Mouse (Mus musculus) CH12.LX (cell line): Measurements from ENCODE around the gene Prss35. TPM values are rescaled to one million over a fixed set of nuclear protein-coding genes. Genes with fewer than 3 reads are reported as not detected.

ENCODE experiments used
- DNase-seq: peaks from one replicate; pipeline ENCODE4 v3.0.0-alpha.2; 2013; ENCODE audit errors: extremely low read depth
- H3K27ac ChIP-seq: 2 replicates; pipeline ENCODE4 v1.5.1; 2012; ENCODE audit warnings: low read depth, mild to moderate bottlenecking, control low read depth, moderate library complexity; ENCODE audit not compliant: insufficient read depth
- H3K27me3 ChIP-seq: replicated peaks from 2 replicates; pipeline ENCODE3; 2012; ENCODE audit warnings: inconsistent platforms
- H3K36me3 ChIP-seq, 2 experiments: replicated peaks in 1 of 2; 2 replicates each; pipeline versions ENCODE3 to v1.6.1; 2012; ENCODE audit warnings: inconsistent platforms in 1 of 2, low read length in 1 of 2, mild to moderate bottlenecking in 1 of 2, mixed read lengths in 1 of 2, moderate library complexity in 1 of 2; ENCODE audit not compliant: control insufficient read depth in 1 of 2, insufficient read depth in 1 of 2
- H3K4me1 ChIP-seq, 2 experiments: 2 replicates each; pipeline ENCODE4 v1.6.1; 2012; ENCODE audit warnings: inconsistent platforms in 1 of 2, moderate library complexity in 1 of 2; ENCODE audit not compliant: insufficient read depth in 2 of 2, control insufficient read depth in 1 of 2
- H3K4me2 ChIP-seq: 2 replicates; pipeline ENCODE4 v1.6.1; 2012; ENCODE audit warnings: low read depth, mild to moderate bottlenecking, control low read depth; ENCODE audit not compliant: poor library complexity, insufficient read depth, severe bottlenecking
- H3K4me3 ChIP-seq, 3 experiments: fragments of 150-350 bp in 1 of 3; sonication (generic) in 1 of 3; replicated peaks in 1 of 3; 2 replicates each; pipeline versions ENCODE3 to v1.5.1; 2011 to 2012; ENCODE audit warnings: low read depth in 2 of 3, low read length in 2 of 3, mild to moderate bottlenecking in 2 of 3, moderate library complexity in 2 of 3, control low read depth in 1 of 3, improper control_type of control experiment in 1 of 3, inconsistent platforms in 1 of 3, mixed read lengths in 1 of 3; ENCODE audit not compliant: poor library complexity in 1 of 3
- H3K79me2 ChIP-seq: replicated peaks from 2 replicates; pipeline ENCODE4 v1.6.1; 2012; ENCODE audit warnings: mild to moderate bottlenecking, moderate library complexity; ENCODE audit not compliant: control insufficient read depth, poor library complexity, insufficient read depth, severe bottlenecking; ENCODE audit errors: extremely low read depth
- H3K9ac ChIP-seq: 2 replicates; pipeline ENCODE4 v1.6.1; 2012; ENCODE audit warnings: low read depth, mild to moderate bottlenecking, control low read depth, moderate library complexity; ENCODE audit not compliant: insufficient read depth
- H3K9me3 ChIP-seq: replicated peaks from 2 replicates; pipeline ENCODE3; 2012; ENCODE audit warnings: low read length, inconsistent platforms, mixed read lengths
- ETS1 ChIP-seq: conservative IDR thresholded peaks from 2 replicates; pipeline ENCODE4 v1.6.1; 2012; ENCODE audit warnings: low read depth, mild to moderate bottlenecking, inconsistent platforms, low read length, improper control_type of control experiment, moderate library complexity
- MAFK ChIP-seq: IDR thresholded peaks from 2 replicates; pipeline ENCODE4 v1.6.1; 2011; ENCODE audit warnings: low read length, improper control_type of control experiment; ENCODE audit not compliant: insufficient replicate concordance
- MXI1 ChIP-seq: IDR thresholded peaks from 2 replicates; pipeline ENCODE4 v1.6.1; 2011; ENCODE audit warnings: mild to moderate bottlenecking, low read depth, low read length, improper control_type of control experiment
- MYC ChIP-seq: IDR thresholded peaks from 2 replicates; pipeline ENCODE4 v1.6.1; 2011; ENCODE audit warnings: low read depth, mild to moderate bottlenecking, improper control_type of control experiment, low read length
- NELFE ChIP-seq: IDR thresholded peaks from 2 replicates; pipeline ENCODE4 v1.6.1; 2011; ENCODE audit warnings: low read depth, low read length, improper control_type of control experiment
- POLR2A ChIP-seq: IDR thresholded peaks from 2 replicates; pipeline ENCODE4 v1.6.1; 2011; ENCODE audit warnings: low read depth, mild to moderate bottlenecking, improper control_type of control experiment, low read length
- TCF12 ChIP-seq: IDR thresholded peaks from 2 replicates; pipeline ENCODE4 v1.6.1; 2014; ENCODE audit warnings: low read depth, mild to moderate bottlenecking, inconsistent platforms, low read length, improper control_type of control experiment
- UBTF ChIP-seq: IDR thresholded peaks from 2 replicates; pipeline ENCODE4 v1.6.1; 2012; ENCODE audit warnings: low read depth, mild to moderate bottlenecking, inconsistent platforms, low read length, improper control_type of control experiment, moderate library complexity
- USF1 ChIP-seq: IDR thresholded peaks from 2 replicates; pipeline ENCODE4 v1.6.1; 2014; ENCODE audit warnings: low read depth, mild to moderate bottlenecking, inconsistent platforms, low read length, improper control_type of control experiment
- ZC3H11A ChIP-seq: IDR thresholded peaks from 2 replicates; pipeline ENCODE4 v1.6.1; 2012; ENCODE audit warnings: low read depth, mild to moderate bottlenecking, inconsistent platforms, low read length, improper control_type of control experiment
- ZMIZ1 ChIP-seq: IDR thresholded peaks from 2 replicates; pipeline ENCODE4 v1.6.1; 2012; ENCODE audit warnings: low read depth, mild to moderate bottlenecking, inconsistent platforms, low read length, improper control_type of control experiment
- dilution Hi-C: fragments of 300-500 bp; cut with MboI; formaldehyde crosslinking; loops from 2 replicates; pipeline ENCODE4 v1.14.3; 2020; ENCODE audit warnings: low sequenced_read_pairs; ENCODE audit not compliant: extremely low pct_unique_long_range_greater_than_20kb, extremely low pct_ligation_motif_present
- in situ Hi-C: fragments of 300-500 bp; cut with MboI; formaldehyde crosslinking; loops from 3 replicates; pipeline ENCODE4 v1.14.3; 2019; ENCODE audit warnings: low sequenced_read_pairs, low pct_ligation_motif_present, low pct_unique_long_range_greater_than_20kb, mixed read lengths
- polyA plus RNA-seq: library from polyadenylated mRNA; unstranded; fragments of >175 nt; gene quantifications from 2 replicates; pipeline ENCODE4 v1.2.1, GENCODE M21; 2012; ENCODE audit warnings: low read depth; ENCODE audit not compliant: insufficient read length
- total RNA-seq, 2 experiments: library from RNA; depleted of rRNA; stranded (reverse); fragments of 300-350 nt in 1 of 2; fragments of >200 nt in 1 of 2; gene quantifications; 2 replicates each; pipeline ENCODE4 v1.2.3; 2012 to 2014

Prss35 gene
- total and polyA plus RNA-seq, 3 experiments: not detected

- peak overlapping the region; percentile 62 for H3K4me2 ChIP-seq
- dilution Hi-C loops: no loop called here
- H3K9ac ChIP-seq: peak overlapping the region; percentile 83
- TF ChIP-seq UBTF: peak; percentile 43; the same call in 1 of the 2 replicates
- TF ChIP-seq ZC3H11A: no peak
- TF ChIP-seq MXI1: peak; percentile 20; the same call in 1 of the 2 replicates
- no peaks in the 10 kb centered on the region for H3K27me3 ChIP-seq
- DNase-seq: peak; percentile 15
- H3K27ac ChIP-seq: no peak overlapping the region; the same call in 1 of the 2 replicates
- H3K4me3 ChIP-seq: peak overlapping the region; percentile 41 to 89 (median 81)
- H3K36me3 ChIP-seq: no peaks in the 10 kb centered on the region
- H3K4me1 ChIP-seq: peaks cover 2 to 16% of the 10 kb centered on the region in 2 experiments; a peak in 3 of 4 replicates
- no peaks in the 10 kb centered on the region for H3K9me3 ChIP-seq
- in situ Hi-C loops: no loop called here
- H3K79me2 ChIP-seq: no peaks in the 10 kb centered on the region
Measured at GRCm38 (mm10) chr9:86695199-86695817, 48.1 kb upstream of the Prss35 start.

GRCm38 (mm10) chr9:86695818-86696261 lies 47.6 kb upstream of the Prss35 start, which contains the start of gene Me1:
TSS of gene Me1 (minus strand) at chr9:86695953.
- Histone ChIP-seq H3K79me2 (no peaks in the 10 kb centered on the region), H3K9me3 (no peaks in the 10 kb centered on the region), H3K27me3 (no peaks in the 10 kb centered on the region), H3K27ac (peak within 1 kb of the TSS; percentile 21; the same call in 1 of the 2 replicates), H3K9ac (peak within 1 kb of the TSS; percentile 83), H3K4me2 (peak within 1 kb of the TSS; percentile 62), H3K36me3 (no peaks in the 10 kb centered on the region), H3K4me1 (peaks cover 2 to 16% of the 10 kb centered on the region in 2 experiments; a peak in 3 of 4 replicates), H3K4me3 (peak within 1 kb of the TSS; percentile 41 to 89 (median 81))
- dilution Hi-C loops (no loop called here), in situ Hi-C loops (no loop called here)
- peak; percentile 44 for DNase-seq
- peak; percentile 42; the same call in 1 of the 2 replicates for TF ChIP-seq MAFK
- TF ChIP-seq ETS1: no peak
- TF ChIP-seq NELFE: 0 out of 2 replicates have a peak, but pooled peaks have one; percentile 23
- TF ChIP-seq ZMIZ1: no peak
- TF ChIP-seq POLR2A: 0 out of 2 replicates have a peak, but pooled peaks have one; percentile 29
- peak; percentile 33; the same call in 1 of the 2 replicates for TF ChIP-seq MXI1

- in situ Hi-C loops: no loop called here
- no peak overlapping the region for H3K4me2 ChIP-seq
- no peaks in the 10 kb centered on the region for H3K27me3 ChIP-seq
- TF ChIP-seq USF1 (no peak), TCF12 (no peak), MYC (no peak)
- TF ChIP-seq, all 38 proteins: peak for 0
- no peaks in the 10 kb centered on the region for H3K36me3 ChIP-seq
- dilution Hi-C loops: no loop called here
- H3K9me3 ChIP-seq: no peaks in the 10 kb centered on the region
- no peak overlapping the region for H3K4me3 ChIP-seq
- H3K27ac ChIP-seq: no peak overlapping the region
- no peaks in the 10 kb centered on the region for H3K79me2 ChIP-seq
- peaks cover 3 to 5% of the 10 kb centered on the region in 2 experiments for H3K4me1 ChIP-seq
- H3K9ac ChIP-seq: no peak overlapping the region
- no peak for DNase-seq
Measured at GRCm38 (mm10) chr9:86701264-86701663, 42.2 kb upstream of the Prss35 start.
